Mouse (Mus musculus) adrenal gland (tissue): ENCODE data around the gene Ppm1b.

Experiments used
- intact Hi-C: fragments of 180-260 bp; cut with DNase I; formaldehyde crosslinking; loops from one replicate; pipeline ENCODE4 v1.15.1; 2025

Gene Ppm1b

GRCm38 (mm10) chr17:85018794-85019193 is 62.3 kb downstream of the Ppm1b start:
- intact Hi-C loops: no loop called here

GRCm38 (mm10) chr17:85020343-85020742 is 63.8 kb downstream of the Ppm1b start:
- intact Hi-C loops: loop anchor here (5.0 kb wide), 1 partner anchor 143 kb away; no protein-coding TSS in a partner anchor

DNA sequence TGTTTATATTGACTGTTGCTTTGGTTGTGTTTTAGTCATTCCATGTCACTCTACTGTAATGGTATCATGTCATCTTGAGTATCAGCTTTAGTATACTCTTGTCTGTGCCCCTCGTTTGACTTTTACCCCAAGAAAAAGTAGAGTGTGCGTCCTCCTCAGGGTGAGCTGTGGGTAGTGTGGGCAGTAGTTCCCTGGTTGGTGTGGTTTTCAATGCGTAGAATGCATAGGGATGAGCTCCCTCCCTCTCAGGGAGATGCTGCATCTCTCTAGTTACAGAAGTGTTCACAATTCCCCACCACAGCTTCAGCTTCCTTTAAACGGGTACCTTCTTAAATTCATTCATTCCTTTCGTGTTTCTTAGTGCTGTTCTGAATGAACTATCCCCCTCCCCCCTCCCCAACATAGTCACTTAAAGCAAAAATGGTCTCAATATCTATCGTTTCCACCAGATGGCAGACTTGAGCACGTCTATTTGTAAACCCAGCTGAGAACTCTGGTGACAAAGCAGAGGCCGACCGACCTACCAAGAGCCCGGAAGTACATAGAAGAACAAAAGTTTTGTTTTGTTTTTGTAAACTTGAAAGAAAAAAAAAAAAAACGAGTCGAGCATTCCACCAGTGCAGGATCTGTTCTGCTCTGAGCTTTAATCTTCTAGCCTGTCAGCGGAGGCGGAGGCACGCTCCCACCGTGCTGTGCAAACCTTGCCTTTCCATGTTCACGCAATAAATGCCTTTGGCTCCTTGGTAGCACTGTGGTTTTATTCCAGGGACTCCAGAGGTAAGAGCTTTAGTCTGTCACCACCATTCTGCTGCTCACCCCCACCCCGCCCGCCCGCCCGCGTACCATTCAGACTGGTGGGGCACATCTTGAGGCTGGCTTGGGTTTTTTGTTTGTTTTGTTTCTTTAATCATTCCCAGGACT is 67.0 kb downstream of the Ppm1b start:
- intact Hi-C loops: loop anchor here (5.0 kb wide), 1 partner anchor 146 kb away; no protein-coding TSS in a partner anchor

DNA sequence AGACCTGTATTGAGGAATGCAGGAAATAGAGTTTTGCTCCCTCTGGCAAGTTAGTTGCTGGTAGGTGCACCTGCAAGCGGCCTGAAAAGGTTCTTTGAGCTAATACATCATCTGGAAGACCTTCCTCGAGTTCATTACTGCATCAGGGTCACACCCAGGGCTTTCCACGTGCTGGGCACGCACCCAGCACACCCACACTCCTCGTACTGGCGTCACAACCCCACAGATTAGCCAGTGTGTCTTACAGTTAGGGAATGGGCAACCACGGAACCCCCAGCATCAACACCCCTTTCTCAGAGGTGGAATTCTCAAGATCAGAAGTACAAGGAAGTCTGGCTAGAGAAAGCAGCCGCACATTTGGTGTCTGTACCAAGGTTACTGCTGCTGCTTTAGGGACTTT is 67.7 kb downstream of the Ppm1b start:
- intact Hi-C loops: loop anchor here (5.0 kb wide), 1 partner anchor 147 kb away; no protein-coding TSS in a partner anchor

GRCm38 (mm10) chr17:85025151-85025550 is 68.6 kb downstream of the Ppm1b start:
- intact Hi-C loops: no loop called here

- intact Hi-C loops: no loop called here
Observed at GRCm38 (mm10) chr17:85026436-85026835, 69.9 kb downstream of the Ppm1b start.

DNA sequence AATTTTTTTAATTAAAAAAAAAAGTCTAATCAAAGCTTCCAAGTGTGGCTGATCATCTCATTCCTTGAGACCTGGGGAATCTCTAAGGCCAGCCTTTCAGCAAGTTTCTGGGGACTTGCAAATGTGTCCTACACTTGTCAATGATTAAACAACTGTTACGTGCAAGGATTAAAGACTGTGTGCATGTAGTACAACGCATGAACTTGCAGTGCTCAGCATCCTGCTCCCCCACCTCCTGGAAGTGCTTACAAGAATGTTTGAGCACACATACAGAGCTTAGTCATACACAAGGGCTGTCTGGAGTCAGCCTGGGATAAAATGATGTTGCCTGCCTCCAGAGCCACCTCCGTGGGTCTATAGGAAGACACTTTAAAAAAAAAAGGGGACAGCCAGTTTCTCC is 70.7 kb downstream of the Ppm1b start:
- intact Hi-C loops: no loop called here

DNA sequence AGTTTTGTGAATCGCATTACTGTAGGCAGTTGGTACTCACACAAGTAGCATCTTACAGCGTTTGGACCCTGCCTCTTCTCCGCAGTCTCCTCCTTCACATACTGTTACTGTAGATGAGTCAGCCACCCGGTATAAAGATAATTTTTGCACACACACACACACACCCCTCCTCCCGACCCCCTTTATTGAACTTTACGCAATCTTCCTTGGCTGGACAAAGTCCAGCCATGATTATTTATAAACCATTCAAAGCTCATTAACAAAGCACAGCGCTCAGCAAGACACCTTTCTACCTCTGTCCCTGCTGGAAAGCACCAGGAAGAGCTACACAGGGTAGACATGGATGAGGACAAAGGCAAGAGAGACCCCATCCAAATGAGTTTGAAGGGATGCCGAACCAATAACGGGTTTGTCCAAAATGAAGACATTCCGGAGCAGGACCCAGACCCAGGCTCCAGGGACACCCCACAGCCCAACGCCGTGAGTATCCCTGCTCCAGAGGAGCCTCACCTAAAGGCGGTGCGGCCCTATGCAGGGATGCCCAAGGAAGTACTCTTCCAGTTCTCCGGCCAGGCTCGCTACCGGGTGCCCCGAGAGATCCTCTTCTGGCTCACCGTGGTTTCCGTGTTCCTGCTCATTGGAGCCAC is 71.7 kb downstream of the Ppm1b start, which contains the start of gene Slc3a1:
Gene Slc3a1 (plus strand): TSS at position 284 of the 647 bp plus-strand sequence.
- intact Hi-C loops: no loop called here

DNA sequence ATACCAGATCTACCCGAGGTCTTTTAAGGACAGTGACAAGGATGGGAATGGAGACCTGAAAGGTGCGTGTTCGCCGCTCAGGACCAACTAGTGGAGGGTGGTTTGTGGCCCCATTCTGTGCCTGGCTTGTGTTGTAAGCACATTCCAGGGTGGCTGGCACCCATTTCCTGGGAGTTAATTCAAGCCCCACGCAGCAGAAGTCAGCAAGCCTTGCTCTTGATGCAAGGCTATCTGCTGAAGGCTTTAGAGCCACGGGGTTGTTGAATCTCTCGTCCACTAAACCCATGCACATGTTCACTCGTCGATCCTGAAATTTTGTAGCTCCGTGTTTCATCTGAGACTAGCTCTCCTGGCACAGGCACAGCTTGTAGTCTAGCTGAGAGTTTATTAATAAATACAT is 72.3 kb downstream of the Ppm1b start:
- intact Hi-C loops: no loop called here

GRCm38 (mm10) chr17:85030651-85031050 is 74.1 kb downstream of the Ppm1b start:
- intact Hi-C loops: no loop called here

- intact Hi-C loops: no loop called here
Observed at GRCm38 (mm10) chr17:85033087-85033486, 76.5 kb downstream of the Ppm1b start.

GRCm38 (mm10) chr17:85034068-85034467 is 77.5 kb downstream of the Ppm1b start:
- intact Hi-C loops: no loop called here

DNA sequence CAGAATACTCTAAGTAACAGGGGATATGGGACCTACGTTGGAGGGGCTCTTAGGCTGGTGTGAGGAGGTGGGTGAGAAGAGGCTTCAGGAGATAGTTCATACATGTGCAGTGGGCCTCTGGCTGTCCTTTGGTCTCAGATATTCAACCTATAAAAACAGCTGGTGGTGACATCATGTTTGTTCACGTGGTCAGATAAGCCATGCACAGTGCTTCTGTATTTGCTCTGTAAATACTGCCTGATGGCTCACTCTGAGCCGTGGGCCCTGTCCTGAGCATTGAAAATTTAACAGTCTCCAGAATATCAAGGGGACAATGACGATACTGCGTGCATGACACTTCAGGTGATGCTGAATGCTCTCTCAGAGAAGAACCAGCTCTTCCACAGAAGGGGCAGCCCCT is 81.3 kb downstream of the Ppm1b start:
- intact Hi-C loops: no loop called here

- intact Hi-C loops: no loop called here
Observed at GRCm38 (mm10) chr17:85038311-85038710, 81.8 kb downstream of the Ppm1b start.

- intact Hi-C loops: no loop called here
Observed at GRCm38 (mm10) chr17:85038761-85039160, 82.2 kb downstream of the Ppm1b start.

- intact Hi-C loops: no loop called here
Observed at GRCm38 (mm10) chr17:85040913-85041312, 84.4 kb downstream of the Ppm1b start.

DNA sequence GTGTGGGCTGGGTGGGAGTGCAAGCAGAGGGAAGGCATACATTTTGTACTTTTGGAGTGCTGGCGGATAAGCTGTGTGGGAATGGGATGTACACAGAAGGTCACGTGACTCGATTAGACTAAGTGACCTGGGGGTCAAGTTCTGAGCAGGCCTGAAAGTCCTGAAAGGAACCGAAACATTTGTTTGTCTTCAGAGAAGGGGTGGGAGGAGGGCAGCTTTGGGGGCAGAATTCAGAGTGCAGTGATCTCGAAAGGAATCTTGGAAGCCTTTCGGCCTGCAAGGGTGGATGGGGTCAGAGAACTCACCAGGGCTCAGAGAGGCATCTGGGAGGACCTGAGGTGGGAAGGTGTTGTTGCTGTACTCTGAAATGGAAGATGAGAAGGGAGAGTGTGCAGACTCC is 85.9 kb downstream of the Ppm1b start:
- intact Hi-C loops: no loop called here

DNA sequence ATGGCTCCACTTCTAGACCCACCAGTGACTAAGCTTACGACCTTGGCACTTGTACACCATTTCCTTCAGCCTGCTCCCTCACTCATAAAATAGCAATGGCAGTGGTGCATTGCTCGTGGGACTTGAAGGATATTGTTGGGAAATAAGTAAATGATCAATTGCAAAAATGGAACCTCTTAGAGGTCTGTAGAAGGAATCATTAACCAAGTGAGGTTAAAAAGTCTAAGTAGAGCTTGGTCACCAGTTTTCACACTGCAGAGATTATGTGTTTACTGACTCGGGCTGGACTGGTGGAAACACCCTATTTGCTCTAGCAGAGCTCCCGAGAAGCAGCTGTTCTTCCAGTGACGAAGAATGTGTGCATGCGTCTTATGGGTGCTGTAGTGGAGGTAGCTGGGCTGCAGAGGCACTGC is 86.9 kb downstream of the Ppm1b start:
- intact Hi-C loops: no loop called here

DNA sequence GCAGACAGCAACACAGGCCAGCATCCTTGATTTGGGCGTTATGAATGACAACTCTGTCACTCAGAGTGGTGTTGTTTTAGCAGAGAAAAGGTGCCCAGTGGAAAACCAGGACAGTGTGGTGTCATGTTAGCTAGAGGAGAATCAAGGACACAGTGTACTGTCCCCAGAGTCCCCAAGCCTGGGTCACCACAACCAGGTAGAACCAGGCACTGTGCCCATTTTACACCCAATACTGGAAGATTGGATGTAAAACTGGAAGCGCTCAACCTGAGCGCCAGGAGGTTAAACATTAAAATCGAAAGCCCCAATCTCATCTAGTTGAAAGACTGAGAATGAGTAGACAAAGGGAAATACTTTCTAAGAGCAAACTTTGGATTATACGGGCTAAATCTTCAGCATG is 87.9 kb downstream of the Ppm1b start:
- intact Hi-C loops: no loop called here

DNA sequence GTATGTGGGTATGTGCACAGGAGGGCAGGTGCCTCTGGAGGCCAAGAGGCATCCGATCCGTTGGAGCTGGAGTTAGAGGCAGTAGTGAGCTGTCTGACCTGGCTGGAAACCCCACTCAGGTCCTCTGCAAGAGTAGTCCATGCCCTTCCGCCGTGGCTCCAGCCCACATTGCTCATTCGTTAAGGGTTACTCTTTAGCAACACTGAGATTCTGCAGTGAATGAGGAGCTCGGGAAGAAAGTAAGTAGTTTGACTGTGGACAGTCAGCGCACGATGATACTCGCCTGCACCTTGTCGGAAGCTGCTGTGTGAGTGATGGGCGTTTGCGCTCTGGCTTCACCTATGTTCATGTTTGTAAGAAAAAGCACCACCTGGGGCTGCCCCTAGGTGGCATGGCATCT is 88.6 kb downstream of the Ppm1b start:
- intact Hi-C loops: no loop called here

DNA sequence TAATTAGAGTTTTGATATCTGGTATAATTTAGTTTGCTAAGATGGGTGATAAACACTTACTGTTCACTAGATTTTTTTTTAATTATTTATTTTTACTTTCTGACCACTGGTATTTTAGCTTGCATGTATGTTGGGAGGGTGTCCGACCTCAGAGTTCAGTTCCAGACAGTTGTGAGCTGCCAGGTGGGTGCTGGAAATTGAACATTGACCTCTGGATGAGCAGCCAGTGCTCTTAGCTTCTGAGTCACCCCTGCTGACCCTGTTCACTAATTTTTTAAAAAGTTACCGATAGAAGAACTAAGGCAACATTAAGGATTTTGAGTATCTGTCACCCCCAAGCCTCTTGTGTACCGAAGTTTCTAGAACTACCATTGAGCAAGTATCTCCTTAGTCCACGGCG is 91.8 kb downstream of the Ppm1b start:
- intact Hi-C loops: no loop called here

DNA sequence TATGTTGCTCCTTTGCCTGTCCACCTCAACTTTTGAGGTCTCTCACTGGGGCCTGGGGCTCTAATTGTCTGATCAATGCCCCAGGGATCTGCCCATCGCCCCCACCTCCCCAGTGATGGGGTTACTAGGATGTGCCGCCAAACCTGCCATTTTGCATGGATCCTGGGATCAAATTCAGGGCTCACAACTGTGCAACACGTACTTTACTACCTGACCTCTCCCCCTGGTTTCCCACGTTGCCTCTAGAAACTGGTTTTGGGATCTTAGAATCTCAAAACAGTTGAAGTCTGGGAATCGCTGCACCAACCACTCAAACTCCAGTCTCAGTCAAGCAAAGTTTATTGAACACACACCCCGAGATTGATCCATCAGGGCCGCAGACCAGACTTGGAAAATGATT is 101.7 kb downstream of the Ppm1b start:
- intact Hi-C loops: no loop called here
